Mouse (Mus musculus): ENCODE data around the gene Gm20708.

DNA sequence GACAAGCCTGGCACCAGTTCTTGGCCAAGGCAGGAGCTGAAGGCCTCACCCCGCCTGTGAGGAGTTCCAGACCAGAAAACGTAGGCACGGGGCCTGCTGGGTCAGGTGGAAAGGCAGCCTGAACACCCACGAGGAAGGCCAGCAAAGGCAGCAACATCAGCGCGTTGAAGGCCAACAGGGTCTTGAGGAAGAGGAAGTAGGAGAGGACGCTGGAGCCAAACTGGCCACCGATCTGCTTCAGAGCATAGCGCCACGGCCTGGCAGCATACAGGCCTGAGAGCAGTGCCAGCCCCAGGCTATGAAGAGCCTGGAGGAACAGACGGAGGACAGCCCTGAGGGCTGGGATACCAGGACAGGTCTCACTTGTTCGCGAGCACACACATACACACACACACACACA, 33.9 kb upstream of the Gm20708 start:
- TF ChIP-seq CTCF (conservative IDR thresholded peaks at IDR 0.05; ENCODE audit: low read length) (no peak), NANOG (IDR thresholded peaks at IDR 0.05; ENCODE audit: borderline replicate concordance, low read length) (no peak)

All from E14TG2a.4 (cell line).